Mouse (Mus musculus) intestine, embryonic 15.5 days (tissue): ENCODE results near the gene Hrasls5. TPM values are rescaled to one million over a fixed set of nuclear protein-coding genes. Genes with fewer than 3 reads are reported as not detected.

Source experiments
- ATAC-seq: fragments of 200-750 bp; cut with Nextera tagmentation; 2 replicates; pipeline ENCODE4 v1.8.0; 2017; ENCODE audit warnings: moderate TSS enrichment, moderate library complexity
- H3K27ac ChIP-seq: fragments of 300-500 bp; sonication (generic); 2 replicates; pipeline ENCODE4 v1.5.1; 2015; ENCODE audit warnings: mild to moderate bottlenecking, inconsistent platforms
- H3K27me3 ChIP-seq: fragments of 300-500 bp; sonication (generic); replicated peaks from 2 replicates; pipeline ENCODE4 v1.6.1; 2015; ENCODE audit warnings: inconsistent platforms
- H3K36me3 ChIP-seq: fragments of 300-500 bp; sonication (generic); 2 replicates; pipeline ENCODE4 v1.6.1; 2015; ENCODE audit warnings: inconsistent platforms
- H3K4me1 ChIP-seq: fragments of 300-500 bp; sonication (generic); replicated peaks from 2 replicates; pipeline ENCODE4 v1.6.1; 2015; ENCODE audit warnings: inconsistent platforms
- H3K4me2 ChIP-seq: fragments of 300-500 bp; sonication (generic); replicated peaks from 2 replicates; pipeline ENCODE4 v1.6.1; 2015; ENCODE audit warnings: mild to moderate bottlenecking, inconsistent platforms
- H3K4me3 ChIP-seq: fragments of 300-500 bp; sonication (generic); replicated peaks from 2 replicates; pipeline ENCODE4 v1.5.1; 2015; ENCODE audit warnings: inconsistent platforms
- H3K9ac ChIP-seq: fragments of 300-500 bp; sonication (generic); 2 replicates; pipeline ENCODE4 v1.6.1; 2015; ENCODE audit warnings: inconsistent platforms
- H3K9me3 ChIP-seq: fragments of 300-500 bp; sonication (generic); 2 replicates; pipeline ENCODE4 v1.6.1; 2016; ENCODE audit warnings: inconsistent platforms
- WGBS: fragments of 180-500 bp; shearing (Covaris S2); methylation state at CpG from one replicate; pipeline ENCODE4 v1.1.7; 2015; 5-methylcytosine and 5-hydroxymethylcytosine counted together
- polyA plus RNA-seq: library from polyadenylated mRNA; unstranded; fragments of >200 nt; fragmentation: Nextera tagmentation; extraction: Ambion mirVana; gene quantifications from 2 replicates; pipeline ENCODE4 v1.2.1, GENCODE M21; 2015

Hrasls5 gene
- polyA plus RNA-seq: not detected in 2 replicates

GRCm38 (mm10) chr19:7611942-7612757 lies at the start of gene Hrasls5:
Gene Hrasls5, plus strand, starts transcription at chr19:7612541.
- 3% methylated on average over 54 of the region's 54 CpGs for WGBS
- Histone ChIP-seq H3K36me3 (no peaks in the 10 kb centered on the region), H3K27me3 (peaks cover 5% of the 10 kb centered on the region; the same call in 1 of the 2 replicates), H3K4me1 (peaks cover 11% of the 10 kb centered on the region), H3K9me3 (no peaks in the 10 kb centered on the region), H3K4me2 (peak within 1 kb of the TSS; percentile 97), H3K27ac (no peak within 1 kb of the TSS), H3K9ac (peak within 1 kb of the TSS; percentile 42), H3K4me3 (peak within 1 kb of the TSS; percentile 45)
- peak; percentile 42 for ATAC-seq

DNA sequence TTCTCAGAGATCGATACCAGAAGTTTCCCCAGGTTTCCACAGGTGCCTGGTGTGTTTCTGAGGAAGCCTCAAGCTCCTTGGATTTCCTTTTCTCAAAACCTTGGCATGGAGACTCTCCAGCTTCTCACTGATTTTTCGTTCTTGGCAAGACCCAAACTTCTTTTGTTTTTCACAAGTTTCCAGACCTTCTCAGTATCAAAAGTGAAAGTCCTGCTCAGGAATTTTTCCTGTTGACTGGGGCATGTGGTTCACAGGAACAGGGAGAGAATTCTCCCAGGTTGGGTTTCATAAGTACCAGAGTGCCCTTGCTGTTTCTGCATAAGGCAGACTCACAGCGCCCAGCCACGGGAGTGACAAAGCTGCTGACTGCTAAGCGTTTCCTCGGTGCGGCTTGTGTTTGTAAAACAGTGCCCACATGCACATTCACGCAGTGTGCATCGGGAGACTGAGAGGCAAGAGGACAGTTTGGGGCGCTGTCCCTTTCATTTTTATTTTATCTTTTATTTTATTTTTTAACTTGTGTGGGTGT lies 49.7 kb upstream of the Hrasls5 start:
- Histone ChIP-seq H3K4me3 (no peak overlapping the region), H3K4me2 (no peak overlapping the region), H3K27ac (no peak overlapping the region), H3K4me1 (no peaks in the 10 kb centered on the region), H3K9ac (no peak overlapping the region), H3K27me3 (no peaks in the 10 kb centered on the region), H3K9me3 (no peaks in the 10 kb centered on the region), H3K36me3 (no peaks in the 10 kb centered on the region)
- WGBS: 80% methylated on average over 10 of the region's 10 CpGs
- ATAC-seq: no peak

DNA sequence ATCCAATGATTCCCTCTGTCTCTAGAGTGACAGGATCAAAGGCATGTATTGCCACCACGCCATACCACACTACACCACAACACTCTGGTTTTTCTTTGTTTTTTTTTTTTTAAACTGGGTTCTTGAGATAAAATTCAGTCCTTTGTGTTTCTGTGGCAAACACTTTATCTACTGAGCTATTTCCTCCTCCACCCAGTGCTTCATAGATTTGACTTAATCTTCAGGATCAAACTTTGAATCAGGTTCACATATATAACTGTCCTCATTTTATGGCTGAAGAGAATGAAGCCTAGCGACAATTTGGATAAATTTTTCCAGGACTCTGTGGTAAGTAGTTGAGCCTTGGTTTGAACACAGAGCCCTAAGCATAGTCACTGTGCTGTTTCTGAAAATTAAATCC lies 48.7 kb upstream of the Hrasls5 start:
- H3K4me1 ChIP-seq: no peaks in the 10 kb centered on the region
- no peak overlapping the region for H3K4me2 ChIP-seq
- H3K27me3 ChIP-seq: no peaks in the 10 kb centered on the region
- H3K4me3 ChIP-seq: no peak overlapping the region
- no peaks in the 10 kb centered on the region for H3K9me3 ChIP-seq
- H3K36me3 ChIP-seq: no peaks in the 10 kb centered on the region
- H3K27ac ChIP-seq: no peak overlapping the region
- ATAC-seq: no peak
- no peak overlapping the region for H3K9ac ChIP-seq
- 79% methylated on average over 2 of the region's 2 CpGs for WGBS

DNA sequence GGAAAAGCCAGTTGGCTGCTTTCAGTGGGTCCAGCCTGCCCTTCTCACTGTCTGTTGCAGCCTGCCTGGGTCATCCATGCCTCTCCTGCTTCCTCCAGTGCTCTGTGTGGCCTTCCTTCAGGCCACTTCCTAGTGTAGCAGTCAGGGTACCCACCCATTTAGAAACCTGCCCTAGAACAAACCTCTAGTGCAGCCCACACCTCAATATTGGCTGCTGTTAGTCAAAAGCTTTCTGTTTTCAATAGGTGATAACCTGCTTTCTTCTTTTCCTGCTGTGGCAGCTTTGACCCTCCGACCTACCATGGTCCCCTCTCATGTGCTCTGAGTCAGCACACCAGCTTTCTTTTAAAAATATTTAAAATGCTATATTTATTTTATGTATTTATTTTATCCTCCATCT lies 47.9 kb upstream of the Hrasls5 start:
- Histone ChIP-seq H3K27ac (no peak overlapping the region), H3K4me2 (no peak overlapping the region), H3K4me1 (no peaks in the 10 kb centered on the region), H3K27me3 (no peaks in the 10 kb centered on the region), H3K4me3 (no peak overlapping the region), H3K9ac (no peak overlapping the region), H3K9me3 (no peaks in the 10 kb centered on the region), H3K36me3 (no peaks in the 10 kb centered on the region)
- ATAC-seq: no peak
- WGBS: 87% methylated on average over 1 of the region's 1 CpGs

- WGBS: 83% methylated on average over 3 of the region's 3 CpGs
- Histone ChIP-seq H3K4me2 (no peak overlapping the region), H3K4me1 (no peaks in the 10 kb centered on the region), H3K27ac (no peak overlapping the region), H3K4me3 (no peak overlapping the region), H3K36me3 (no peaks in the 10 kb centered on the region), H3K9ac (no peak overlapping the region), H3K9me3 (no peaks in the 10 kb centered on the region), H3K27me3 (no peaks in the 10 kb centered on the region)
- no peak for ATAC-seq
These were observed 45.5 kb upstream of the Hrasls5 start for GRCm38 (mm10) chr19:7566826-7567225.

- WGBS: 43% methylated on average over 3 of the region's 3 CpGs
These were observed 44.0 kb upstream of the Hrasls5 start for GRCm38 (mm10) chr19:7568364-7568763.

GRCm38 (mm10) chr19:7569650-7570049 lies 42.7 kb upstream of the Hrasls5 start:
- Histone ChIP-seq H3K27me3 (no peaks in the 10 kb centered on the region), H3K9me3 (no peaks in the 10 kb centered on the region), H3K27ac (no peak overlapping the region), H3K36me3 (no peaks in the 10 kb centered on the region), H3K4me2 (no peak overlapping the region), H3K4me3 (no peak overlapping the region), H3K4me1 (no peaks in the 10 kb centered on the region), H3K9ac (no peak overlapping the region)
- no peak for ATAC-seq
- WGBS: 85% methylated on average over 5 of the region's 5 CpGs

More at GRCm38 (mm10) chr19:7568364-7568763, 44.0 kb upstream of the Hrasls5 start:
- Histone ChIP-seq H3K4me3 (no peak overlapping the region), H3K36me3 (no peaks in the 10 kb centered on the region), H3K9ac (no peak overlapping the region), H3K9me3 (no peaks in the 10 kb centered on the region), H3K4me2 (no peak overlapping the region), H3K27ac (no peak overlapping the region), H3K4me1 (no peaks in the 10 kb centered on the region), H3K27me3 (no peaks in the 10 kb centered on the region)
- no peak for ATAC-seq

GRCm38 (mm10) chr19:7576180-7576579 lies 36.2 kb upstream of the Hrasls5 start:
- H3K4me2 ChIP-seq: no peak overlapping the region
- H3K4me3 ChIP-seq: no peak overlapping the region
- no peaks in the 10 kb centered on the region for H3K27me3 ChIP-seq
- no peak overlapping the region for H3K9ac ChIP-seq
- no peaks in the 10 kb centered on the region for H3K4me1 ChIP-seq
- no peaks in the 10 kb centered on the region for H3K36me3 ChIP-seq
- no peak overlapping the region for H3K27ac ChIP-seq
- no peaks in the 10 kb centered on the region for H3K9me3 ChIP-seq
- ATAC-seq: no peak
- 76% methylated on average over 1 of the region's 1 CpGs for WGBS

- Histone ChIP-seq H3K27me3 (no peaks in the 10 kb centered on the region), H3K4me3 (no peak overlapping the region), H3K36me3 (no peaks in the 10 kb centered on the region), H3K27ac (no peak overlapping the region), H3K9me3 (no peaks in the 10 kb centered on the region), H3K9ac (no peak overlapping the region), H3K4me2 (no peak overlapping the region), H3K4me1 (no peaks in the 10 kb centered on the region)
- ATAC-seq: no peak
- 79% methylated on average over 3 of the region's 3 CpGs for WGBS
These were observed 34.6 kb upstream of the Hrasls5 start for GRCm38 (mm10) chr19:7577710-7578109.

GRCm38 (mm10) chr19:7581042-7581441 lies 31.3 kb upstream of the Hrasls5 start:
- no peaks in the 10 kb centered on the region for H3K4me1 ChIP-seq
- no peak overlapping the region for H3K27ac ChIP-seq

GRCm38 (mm10) chr19:7583101-7583500 lies 29.2 kb upstream of the Hrasls5 start:
- no peak for ATAC-seq
- H3K27ac ChIP-seq: no peak overlapping the region
- H3K9me3 ChIP-seq: no peaks in the 10 kb centered on the region
- H3K27me3 ChIP-seq: no peaks in the 10 kb centered on the region
- WGBS: 59% methylated on average over 7 of the region's 7 CpGs
- H3K4me3 ChIP-seq: no peak overlapping the region
- no peaks in the 10 kb centered on the region for H3K4me1 ChIP-seq
- H3K9ac ChIP-seq: no peak overlapping the region
- no peaks in the 10 kb centered on the region for H3K36me3 ChIP-seq
- H3K4me2 ChIP-seq: no peak overlapping the region

More at GRCm38 (mm10) chr19:7581042-7581441, 31.3 kb upstream of the Hrasls5 start:
- Histone ChIP-seq H3K36me3 (no peaks in the 10 kb centered on the region), H3K4me3 (no peak overlapping the region), H3K4me2 (no peak overlapping the region), H3K27me3 (no peaks in the 10 kb centered on the region), H3K9me3 (no peaks in the 10 kb centered on the region), H3K9ac (no peak overlapping the region)
- no peak for ATAC-seq
- 43% methylated on average over 5 of the region's 5 CpGs for WGBS

DNA sequence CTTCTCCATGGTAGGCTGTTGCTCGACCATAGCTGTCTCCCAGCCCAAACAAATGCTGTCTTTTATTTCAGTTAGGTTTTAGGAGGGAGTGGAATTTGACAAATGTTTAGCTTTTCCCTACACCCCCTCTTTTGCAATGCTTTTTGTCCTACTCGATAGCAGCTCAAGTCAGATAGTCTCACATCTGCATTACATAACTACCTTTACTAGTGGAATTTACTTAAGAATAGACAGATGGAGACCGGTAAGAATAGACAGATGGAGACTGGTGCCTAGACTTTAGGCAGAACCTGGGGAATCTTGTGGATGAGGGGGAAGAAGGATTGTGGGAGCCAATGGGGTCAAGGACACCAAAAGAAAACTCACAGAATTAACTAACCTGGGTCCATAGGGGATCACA lies 28.7 kb upstream of the Hrasls5 start:
- no peak overlapping the region for H3K4me2 ChIP-seq

GRCm38 (mm10) chr19:7585279-7585678 lies 27.1 kb upstream of the Hrasls5 start:
- Histone ChIP-seq H3K4me2 (no peak overlapping the region), H3K4me1 (no peaks in the 10 kb centered on the region), H3K9ac (no peak overlapping the region), H3K9me3 (no peaks in the 10 kb centered on the region), H3K27me3 (no peaks in the 10 kb centered on the region), H3K36me3 (no peaks in the 10 kb centered on the region), H3K4me3 (no peak overlapping the region), H3K27ac (no peak overlapping the region)
- WGBS: 88% methylated on average over 8 of the region's 8 CpGs
- no peak for ATAC-seq

More for the DNA sequence above, 28.7 kb upstream of the Hrasls5 start:
- 82% methylated on average over 3 of the region's 3 CpGs for WGBS
- ATAC-seq: no peak
- Histone ChIP-seq H3K4me3 (no peak overlapping the region), H3K36me3 (no peaks in the 10 kb centered on the region), H3K4me1 (no peaks in the 10 kb centered on the region), H3K27ac (no peak overlapping the region), H3K27me3 (no peaks in the 10 kb centered on the region), H3K9me3 (no peaks in the 10 kb centered on the region), H3K9ac (no peak overlapping the region)
